Mouse (Mus musculus) heart, postnatal 0 days (tissue): ENCODE results near the gene Ston2.

Source experiments
- CTCF ChIP-seq: IDR thresholded peaks from 2 replicates; pipeline ENCODE4 v1.5.1; 2016; ENCODE audit warnings: antibody characterized with exemption, control low read depth, low read depth
- EP300 ChIP-seq: IDR thresholded peaks from 2 replicates; pipeline ENCODE4 v1.6.1; 2016; ENCODE audit warnings: antibody characterized with exemption, low read depth

DNA sequence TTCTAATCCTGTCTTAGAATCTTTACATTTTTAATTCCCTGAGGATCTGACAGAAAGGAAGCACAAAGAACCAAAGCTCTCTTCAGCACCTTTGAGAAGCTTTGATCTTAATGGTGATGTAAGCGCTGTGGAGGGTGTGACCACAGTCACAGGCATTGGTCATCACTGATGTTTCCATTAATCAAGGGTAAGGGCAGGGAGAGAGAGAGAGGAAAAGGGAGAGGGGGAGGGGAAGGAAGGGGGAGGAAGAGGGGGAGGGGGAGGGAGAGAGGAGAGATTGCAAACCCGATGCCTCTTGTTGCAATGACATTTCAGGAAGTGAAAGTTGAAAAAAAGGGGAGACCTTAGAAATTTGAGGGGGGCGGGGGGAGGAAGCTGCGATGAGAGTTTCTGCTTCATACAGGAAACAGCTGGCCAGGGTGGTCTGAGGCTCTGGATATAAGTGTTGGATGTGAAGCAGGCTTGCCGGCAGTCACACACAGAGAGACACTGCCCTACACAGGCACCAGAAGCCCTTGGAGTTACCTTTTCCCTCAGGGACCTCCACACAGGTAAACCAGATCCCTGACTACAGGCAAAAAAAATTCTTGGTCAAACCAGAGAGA is 31.5 kb downstream of the Ston2 start:
- TF ChIP-seq CTCF (no peak), EP300 (no peak)
